Mouse (Mus musculus): ENCODE measurements around the gene Klk1b9. TPM values are rescaled to one million over a fixed set of nuclear protein-coding genes. Genes with fewer than 3 reads are reported as not detected.

Gene Klk1b9
- not detected for polyA plus RNA-seq (2015; fragmentation: Illumina TruSeq; extraction: RNeasy Lipid Tissue Mini Kit (QIAGEN cat#74804); ENCODE audit: insufficient read depth, low replicate concordance)

DNA sequence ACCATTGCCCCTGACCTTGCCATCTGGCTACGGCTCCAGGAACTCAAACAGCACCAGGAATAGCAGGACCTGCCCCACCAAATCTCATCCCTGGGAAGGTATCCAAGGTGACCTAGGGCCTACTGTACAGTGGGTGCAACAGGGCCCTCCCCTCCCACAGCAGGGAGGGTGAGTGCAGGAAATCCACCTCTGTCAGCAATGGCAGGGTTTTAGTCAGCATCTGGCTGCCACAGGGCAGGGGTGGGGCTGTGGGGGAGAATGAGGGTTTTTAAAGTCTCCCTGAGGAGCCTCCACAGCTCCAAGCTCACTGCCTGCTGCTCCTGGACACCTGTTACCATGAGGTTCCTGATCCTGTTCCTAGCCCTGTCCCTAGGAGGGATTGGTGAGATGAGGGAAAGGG is at the start of gene Klk1b9:
Gene Klk1b9 (plus strand): TSS at position 301 of the 400 bp plus-strand sequence.

GRCm38 (mm10) chr7:43933440-43933839 is 42.4 kb upstream of the Klk1b9 start, which contains the start of gene Klk15:
Gene Klk15 (plus strand): TSS chr7:43933740.

GRCm38 (mm10) chr7:43950364-43950763 is 25.5 kb upstream of the Klk1b9 start, which contains the start of gene Klk1b8:
Gene Klk1b8 (plus strand): TSS chr7:43950664.

DNA sequence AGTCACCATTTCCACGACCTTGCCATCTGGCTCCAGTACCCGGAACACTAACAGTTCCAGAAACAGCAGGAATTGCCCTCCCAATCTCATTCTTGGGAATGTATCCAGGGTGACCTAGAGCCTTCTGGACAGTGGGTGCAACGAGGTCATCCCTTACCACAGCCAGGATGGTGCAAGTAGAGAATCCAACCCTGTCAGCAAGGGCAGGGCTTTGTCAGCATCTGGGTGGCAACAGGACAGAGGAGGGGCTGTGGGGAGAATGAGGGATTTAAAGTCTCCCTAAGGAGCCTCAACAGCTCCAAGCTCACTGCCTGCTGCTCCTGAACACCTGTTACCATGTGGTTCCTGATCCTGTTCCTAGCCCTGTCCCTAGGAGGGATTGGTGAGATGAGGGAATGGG is 9.4 kb upstream of the Klk1b9 start, which contains the start of gene Klk1b1:
Gene Klk1b1 (plus strand): TSS at position 301 of the 400 bp plus-strand sequence.

DNA sequence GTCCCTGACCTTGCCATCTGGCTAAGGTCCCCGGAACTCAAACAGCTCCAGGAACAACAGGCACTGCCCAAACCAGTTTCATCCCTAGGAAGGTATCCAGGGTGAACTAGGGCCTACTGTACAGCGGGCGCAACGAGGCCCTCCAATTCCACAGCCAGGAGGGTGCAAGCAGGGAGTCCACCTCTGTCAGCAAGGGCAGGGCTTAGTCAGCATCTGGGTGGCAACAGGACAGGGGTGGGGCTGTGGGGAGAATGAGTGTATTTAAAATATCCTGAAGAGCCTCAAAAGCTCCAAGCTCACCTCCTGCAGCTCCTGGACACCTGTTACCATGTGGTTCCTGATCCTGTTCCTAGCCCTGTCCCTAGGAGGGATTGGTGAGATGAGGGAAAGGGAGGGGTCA is 19.7 kb downstream of the Klk1b9 start, which contains the start of gene Klk1b11:
Gene Klk1b11 (plus strand): TSS at position 301 of the 400 bp plus-strand sequence.

DNA sequence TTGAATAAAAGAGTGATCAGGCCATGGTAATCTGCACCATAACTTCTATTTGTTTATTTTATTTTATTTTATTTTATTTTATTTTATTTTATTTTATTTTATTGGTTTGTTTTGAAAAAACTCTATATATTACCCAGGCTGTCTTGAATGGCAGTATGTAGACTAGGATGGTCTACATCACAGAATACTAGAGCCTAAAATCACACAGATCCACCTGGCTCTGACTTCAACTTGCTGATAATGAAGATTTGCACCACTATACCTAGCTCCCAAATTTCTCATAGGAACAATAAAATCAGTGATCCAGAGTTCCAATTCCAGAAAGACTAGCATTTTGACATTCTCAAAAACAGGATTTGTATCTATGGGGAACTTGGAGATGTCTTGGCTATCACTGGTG is 36.0 kb downstream of the Klk1b9 start, which contains the start of gene Klk1b26:
Gene Klk1b26 (plus strand): TSS at position 301 of the 400 bp plus-strand sequence.

Other genes with a start within 250 kb of the Klk1b9 start
- gene Klk12, start 207.2 kb upstream of the Klk1b9 start, polyA plus RNA-seq (2015; fragmentation: Illumina TruSeq; extraction: RNeasy Lipid Tissue Mini Kit (QIAGEN cat#74804); ENCODE audit: insufficient read depth, low replicate concordance): not detected
- not detected for gene Klk11, start 201.5 kb upstream of the Klk1b9 start, polyA plus RNA-seq (2015; fragmentation: Illumina TruSeq; extraction: RNeasy Lipid Tissue Mini Kit (QIAGEN cat#74804); ENCODE audit: insufficient read depth, low replicate concordance)
- not detected for gene Klk10, start 195.0 kb upstream of the Klk1b9 start, polyA plus RNA-seq (2015; fragmentation: Illumina TruSeq; extraction: RNeasy Lipid Tissue Mini Kit (QIAGEN cat#74804); ENCODE audit: insufficient read depth, low replicate concordance)
- gene Klk9, start 184.2 kb upstream of the Klk1b9 start, polyA plus RNA-seq (2015; fragmentation: Illumina TruSeq; extraction: RNeasy Lipid Tissue Mini Kit (QIAGEN cat#74804); ENCODE audit: insufficient read depth, low replicate concordance): not detected
- 18.2 TPM for gene Klk8, start 178.5 kb upstream of the Klk1b9 start, polyA plus RNA-seq (2015; fragmentation: Illumina TruSeq; extraction: RNeasy Lipid Tissue Mini Kit (QIAGEN cat#74804); ENCODE audit: insufficient read depth, low replicate concordance)
- not detected for gene Klk7, start 164.8 kb upstream of the Klk1b9 start, polyA plus RNA-seq (2015; fragmentation: Illumina TruSeq; extraction: RNeasy Lipid Tissue Mini Kit (QIAGEN cat#74804); ENCODE audit: insufficient read depth, low replicate concordance)
- gene Klk6, start 151.6 kb upstream of the Klk1b9 start, polyA plus RNA-seq (2015; fragmentation: Illumina TruSeq; extraction: RNeasy Lipid Tissue Mini Kit (QIAGEN cat#74804); ENCODE audit: insufficient read depth, low replicate concordance): not detected
- not detected for gene Klk5, start 134.1 kb upstream of the Klk1b9 start, polyA plus RNA-seq (2015; fragmentation: Illumina TruSeq; extraction: RNeasy Lipid Tissue Mini Kit (QIAGEN cat#74804); ENCODE audit: insufficient read depth, low replicate concordance)
- gene Klk4, start 94.9 kb upstream of the Klk1b9 start, polyA plus RNA-seq (2015; fragmentation: Illumina TruSeq; extraction: RNeasy Lipid Tissue Mini Kit (QIAGEN cat#74804); ENCODE audit: insufficient read depth, low replicate concordance): not detected
- not detected for gene Klk15, start 42.3 kb upstream of the Klk1b9 start, polyA plus RNA-seq (2015; fragmentation: Illumina TruSeq; extraction: RNeasy Lipid Tissue Mini Kit (QIAGEN cat#74804); ENCODE audit: insufficient read depth, low replicate concordance)
- not detected for gene Klk1b8, start 25.4 kb upstream of the Klk1b9 start, polyA plus RNA-seq (2015; fragmentation: Illumina TruSeq; extraction: RNeasy Lipid Tissue Mini Kit (QIAGEN cat#74804); ENCODE audit: insufficient read depth, low replicate concordance)
- gene Klk1b1, start 9.3 kb upstream of the Klk1b9 start, polyA plus RNA-seq (2015; fragmentation: Illumina TruSeq; extraction: RNeasy Lipid Tissue Mini Kit (QIAGEN cat#74804); ENCODE audit: insufficient read depth, low replicate concordance): not detected
- gene Klk1b11, start 19.8 kb downstream of the Klk1b9 start, polyA plus RNA-seq (2015; fragmentation: Illumina TruSeq; extraction: RNeasy Lipid Tissue Mini Kit (QIAGEN cat#74804); ENCODE audit: insufficient read depth, low replicate concordance): not detected
- not detected for gene Klk1b26, start 36.1 kb downstream of the Klk1b9 start, polyA plus RNA-seq (2015; fragmentation: Illumina TruSeq; extraction: RNeasy Lipid Tissue Mini Kit (QIAGEN cat#74804); ENCODE audit: insufficient read depth, low replicate concordance)
- gene Klk1b27, start 76.2 kb downstream of the Klk1b9 start, polyA plus RNA-seq (2015; fragmentation: Illumina TruSeq; extraction: RNeasy Lipid Tissue Mini Kit (QIAGEN cat#74804); ENCODE audit: insufficient read depth, low replicate concordance): 1.4 TPM
- gene Klk1b21, start 126.3 kb downstream of the Klk1b9 start, polyA plus RNA-seq (2015; fragmentation: Illumina TruSeq; extraction: RNeasy Lipid Tissue Mini Kit (QIAGEN cat#74804); ENCODE audit: insufficient read depth, low replicate concordance): not detected
- gene Klk1b22, start 136.6 kb downstream of the Klk1b9 start, polyA plus RNA-seq (2015; fragmentation: Illumina TruSeq; extraction: RNeasy Lipid Tissue Mini Kit (QIAGEN cat#74804); ENCODE audit: insufficient read depth, low replicate concordance): not detected
- gene Klk1b16, start 160.7 kb downstream of the Klk1b9 start, polyA plus RNA-seq (2015; fragmentation: Illumina TruSeq; extraction: RNeasy Lipid Tissue Mini Kit (QIAGEN cat#74804); ENCODE audit: insufficient read depth, low replicate concordance): not detected
- gene Klk1b24, start 212.2 kb downstream of the Klk1b9 start, polyA plus RNA-seq (2015; fragmentation: Illumina TruSeq; extraction: RNeasy Lipid Tissue Mini Kit (QIAGEN cat#74804); ENCODE audit: insufficient read depth, low replicate concordance): not detected
- not detected for gene Klk1b3, start 222.1 kb downstream of the Klk1b9 start, polyA plus RNA-seq (2015; fragmentation: Illumina TruSeq; extraction: RNeasy Lipid Tissue Mini Kit (QIAGEN cat#74804); ENCODE audit: insufficient read depth, low replicate concordance)
- not detected for gene Klk1b4, start 231.4 kb downstream of the Klk1b9 start, polyA plus RNA-seq (2015; fragmentation: Illumina TruSeq; extraction: RNeasy Lipid Tissue Mini Kit (QIAGEN cat#74804); ENCODE audit: insufficient read depth, low replicate concordance)
- gene Klk1b5, start 239.9 kb downstream of the Klk1b9 start, polyA plus RNA-seq (2015; fragmentation: Illumina TruSeq; extraction: RNeasy Lipid Tissue Mini Kit (QIAGEN cat#74804); ENCODE audit: insufficient read depth, low replicate concordance): not detected
- gene Klk1, start 249.3 kb downstream of the Klk1b9 start, polyA plus RNA-seq (2015; fragmentation: Illumina TruSeq; extraction: RNeasy Lipid Tissue Mini Kit (QIAGEN cat#74804); ENCODE audit: insufficient read depth, low replicate concordance): 8.8 TPM

Measured in spleen, adult 10 weeks (tissue).